Mouse (Mus musculus) embryonic fibroblast, embryonic 13.5 days (primary cell): ENCODE data around the gene 4930563M21Rik.

Source experiments
- CTCF ChIP-seq: IDR thresholded peaks from 2 replicates; pipeline ENCODE4 v1.5.1; 2011; ENCODE audit warnings: mild to moderate bottlenecking, control low read depth, low read length, moderate library complexity, borderline replicate concordance; ENCODE audit not compliant: insufficient read depth
- POLR2A ChIP-seq: IDR thresholded peaks from 2 replicates; pipeline ENCODE4 v1.6.1; 2011; ENCODE audit warnings: low read depth, mild to moderate bottlenecking, control low read depth, low read length, moderate library complexity

GRCm38 (mm10) chr9:55941356-55941755 lies 69.0 kb downstream of the 4930563M21Rik start:
- TF ChIP-seq POLR2A (no peak), CTCF (no peak)
